Mouse (Mus musculus) liver, embryonic 16.5 days (tissue): ENCODE measurements around the gene Lrmda. TPM values are rescaled to one million over a fixed set of nuclear protein-coding genes. Genes with fewer than 3 reads are reported as not detected.

Source experiments
- ATAC-seq: fragments of 200-750 bp; cut with Nextera tagmentation; 2 replicates; pipeline ENCODE4 v1.8.0; 2017; ENCODE audit warnings: low read depth, mild to moderate bottlenecking, moderate number of reproducible peaks, moderate library complexity
- H3K27ac ChIP-seq: fragments of 300-500 bp; sonication (generic); 2 replicates; pipeline ENCODE4 v1.5.1; 2014; ENCODE audit warnings: mild to moderate bottlenecking, low read length
- H3K27me3 ChIP-seq: fragments of 300-500 bp; sonication (generic); 2 replicates; pipeline ENCODE4 v1.6.1; 2014; ENCODE audit warnings: low read depth, low read length, mixed read lengths; ENCODE audit not compliant: control insufficient read depth, insufficient read depth
- H3K36me3 ChIP-seq: fragments of 300-500 bp; sonication (generic); 2 replicates; pipeline ENCODE4 v1.6.1; 2014; ENCODE audit warnings: mild to moderate bottlenecking; ENCODE audit not compliant: control insufficient read depth, insufficient read depth
- H3K4me1 ChIP-seq: fragments of 300-500 bp; sonication (generic); 2 replicates; pipeline ENCODE4 v1.6.1; 2014; ENCODE audit warnings: low read depth, low read length, mixed read lengths; ENCODE audit not compliant: control insufficient read depth
- H3K4me2 ChIP-seq: fragments of 300-500 bp; sonication (generic); 2 replicates; pipeline ENCODE4 v1.6.1; 2014; ENCODE audit warnings: low read depth, low read length, mixed read lengths
- H3K4me3 ChIP-seq: fragments of 300-500 bp; sonication (generic); 2 replicates; pipeline ENCODE4 v1.5.1; 2014; ENCODE audit warnings: low read depth, mild to moderate bottlenecking, low read length
- H3K9ac ChIP-seq: fragments of 300-500 bp; sonication (generic); 2 replicates; pipeline ENCODE4 v1.6.1; 2014; ENCODE audit warnings: low read depth, low read length
- H3K9me3 ChIP-seq: fragments of 300-500 bp; sonication (generic); replicated peaks from 2 replicates; pipeline ENCODE4 v1.6.1; 2016; ENCODE audit warnings: low read length; ENCODE audit not compliant: control insufficient read depth
- WGBS: fragments of 180-500 bp; shearing (Covaris S2); extraction: QIAGEN DNeasy Blood & Tissue Kit; methylation state at CpG from one replicate; pipeline ENCODE4 v1.1.7; 2014; ENCODE audit not compliant: insufficient replicate concordance; 5-methylcytosine and 5-hydroxymethylcytosine counted together
- polyA plus RNA-seq: library from polyadenylated mRNA; unstranded; fragments of >200 nt; fragmentation: Nextera tagmentation; extraction: Ambion mirVana; gene quantifications from 2 replicates; pipeline ENCODE4 v1.2.1, GENCODE M21; 2015

Gene Lrmda
- polyA plus RNA-seq, 1 experiment from 2014 or later, result 0.46 TPM

DNA sequence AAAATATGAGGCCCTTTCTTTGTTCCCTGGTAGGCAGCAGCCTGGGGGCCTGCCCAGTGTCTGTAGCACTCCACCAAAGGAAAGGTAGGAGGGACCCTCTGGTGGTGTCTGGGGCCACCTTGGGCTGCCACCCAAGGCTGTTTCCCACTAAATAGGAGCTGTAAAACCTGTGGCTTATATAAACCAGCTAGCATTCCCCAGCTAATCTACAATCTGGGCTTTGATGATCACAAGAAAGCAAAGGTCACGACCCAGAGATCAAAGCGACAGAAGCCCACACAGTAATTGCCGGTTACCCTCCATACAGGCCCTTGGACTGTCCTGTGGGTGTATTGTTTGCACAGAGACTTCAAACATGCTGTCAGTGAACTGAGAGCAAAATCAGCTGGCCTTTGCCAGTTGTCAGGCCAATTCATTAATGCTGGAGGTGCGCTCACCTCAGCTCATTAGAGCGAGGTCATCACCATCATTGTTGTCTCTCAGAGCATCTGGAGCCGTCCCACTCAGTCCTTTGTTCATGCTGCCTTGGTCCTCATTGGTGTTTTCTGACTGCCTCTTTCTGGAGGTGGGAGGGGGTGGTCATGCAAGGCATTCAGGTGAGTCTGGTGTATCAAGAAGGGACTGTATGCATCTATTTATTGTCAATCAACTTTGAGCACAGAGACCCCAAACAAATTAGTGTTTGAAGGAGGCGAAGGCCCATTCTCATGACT is 570.1 kb downstream of the Lrmda start:
- Histone ChIP-seq H3K36me3 (no peaks in the 10 kb centered on the region), H3K9me3 (no peaks in the 10 kb centered on the region), H3K27ac (no peak overlapping the region), H3K9ac (no peak overlapping the region), H3K4me3 (no peak overlapping the region), H3K27me3 (no peaks in the 10 kb centered on the region), H3K4me1 (no peaks in the 10 kb centered on the region; the same call in none of the 2 replicates), H3K4me2 (no peak overlapping the region)
- WGBS, result 59% methylated on average over 7 of the region's 7 CpGs
- ATAC-seq, result peak; percentile 74

DNA sequence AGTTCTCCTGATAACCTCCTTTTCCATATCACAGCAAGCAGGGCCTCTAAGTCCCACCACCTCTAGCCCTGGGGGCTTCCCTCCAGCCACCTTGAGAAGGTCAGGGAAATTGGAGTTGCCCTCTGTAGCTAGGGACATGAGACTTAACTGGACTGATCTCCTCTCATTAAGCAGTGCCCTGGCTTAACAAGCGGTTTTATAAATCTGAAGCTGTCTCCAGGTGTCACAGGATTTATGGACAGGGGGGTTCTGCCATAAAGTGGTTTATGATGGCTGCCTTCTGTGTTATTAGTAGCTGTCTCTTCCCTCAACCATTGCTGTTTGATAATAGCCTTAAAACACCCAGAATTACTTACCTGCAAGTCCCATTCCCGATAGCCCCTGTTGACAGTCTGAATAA is 571.7 kb downstream of the Lrmda start:
- Histone ChIP-seq H3K9ac (no peak overlapping the region), H3K4me1 (no peaks in the 10 kb centered on the region; the same call in none of the 2 replicates), H3K4me3 (no peak overlapping the region), H3K27ac (no peak overlapping the region), H3K27me3 (no peaks in the 10 kb centered on the region), H3K36me3 (no peaks in the 10 kb centered on the region), H3K4me2 (no peak overlapping the region), H3K9me3 (no peaks in the 10 kb centered on the region)
- ATAC-seq, result no peak
- WGBS, result 43% methylated on average over 2 of the region's 2 CpGs

DNA sequence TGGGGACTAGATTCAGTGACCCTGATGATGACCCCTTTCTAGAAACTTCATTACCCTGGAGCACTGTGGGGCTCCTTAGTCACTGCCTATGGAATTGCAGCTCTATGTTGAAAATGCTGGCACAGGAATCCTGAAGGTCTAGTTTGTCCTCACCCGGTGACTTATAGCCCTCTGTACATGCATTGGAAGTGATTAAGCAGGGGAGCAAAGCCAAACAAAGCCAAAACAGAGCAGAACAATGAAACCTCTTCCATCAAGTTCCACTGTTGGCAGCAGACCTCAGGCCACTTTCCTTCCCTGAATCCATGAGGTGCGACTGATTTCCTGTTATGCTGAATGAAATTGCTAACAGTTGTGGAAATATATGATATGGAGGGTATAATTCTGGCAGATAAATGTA is 578.0 kb downstream of the Lrmda start:
- Histone ChIP-seq H3K27me3 (no peaks in the 10 kb centered on the region), H3K4me2 (no peak overlapping the region), H3K4me3 (no peak overlapping the region), H3K9ac (no peak overlapping the region), H3K4me1 (no peaks in the 10 kb centered on the region), H3K9me3 (no peaks in the 10 kb centered on the region), H3K27ac (no peak overlapping the region), H3K36me3 (no peaks in the 10 kb centered on the region)
- 49% methylated on average over 2 of the region's 2 CpGs for WGBS
- ATAC-seq, result no peak

DNA sequence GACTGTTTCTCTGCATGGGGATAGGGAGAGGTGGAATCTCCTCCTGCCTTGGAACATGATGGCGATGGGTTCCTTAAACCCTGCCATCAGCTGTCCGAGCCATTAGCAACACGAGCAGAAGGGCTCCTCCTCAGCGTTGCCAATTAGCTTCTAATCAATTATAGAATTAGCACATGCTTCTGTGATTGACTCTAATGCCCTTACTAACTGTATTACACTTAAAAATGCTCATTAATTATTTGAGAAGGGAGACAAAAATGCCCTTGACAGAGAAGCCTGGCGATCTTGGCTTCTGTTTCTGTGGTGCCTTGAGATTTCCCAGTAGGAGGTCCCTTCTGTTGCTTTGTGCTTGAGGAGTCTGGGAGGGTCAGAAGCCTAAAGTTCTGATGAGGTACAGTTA is 579.1 kb downstream of the Lrmda start:
- no peak overlapping the region for H3K9ac ChIP-seq
- H3K27ac ChIP-seq, result no peak overlapping the region
- H3K4me1 ChIP-seq, result no peaks in the 10 kb centered on the region
- H3K27me3 ChIP-seq, result no peaks in the 10 kb centered on the region
- no peak overlapping the region for H3K4me2 ChIP-seq
- no peak for ATAC-seq
- no peaks in the 10 kb centered on the region for H3K36me3 ChIP-seq
- no peak overlapping the region for H3K4me3 ChIP-seq
- no peaks in the 10 kb centered on the region for H3K9me3 ChIP-seq
- 74% methylated on average over 5 of the region's 5 CpGs for WGBS

DNA sequence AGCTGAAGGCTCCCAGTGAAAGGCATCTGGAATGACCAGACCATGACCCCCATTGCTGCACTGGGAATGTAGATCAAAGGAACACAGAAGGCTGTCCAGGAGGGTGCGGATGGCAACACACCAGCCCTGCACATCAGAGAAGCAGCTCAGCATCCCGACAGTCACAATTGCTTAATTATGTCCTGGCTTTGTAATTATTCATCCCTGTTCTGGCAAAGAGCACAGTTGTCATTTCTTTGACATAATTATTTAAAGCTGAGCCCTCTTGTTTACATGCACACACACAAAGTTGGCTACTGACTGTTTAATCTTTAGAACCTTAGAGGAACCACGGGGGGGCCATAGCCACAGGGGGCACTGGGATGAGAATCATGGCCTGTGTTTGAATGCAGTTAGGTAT is 580.7 kb downstream of the Lrmda start:
- H3K27me3 ChIP-seq, result no peaks in the 10 kb centered on the region
- H3K9ac ChIP-seq, result no peak overlapping the region
- WGBS, result 50% methylated on average over 3 of the region's 3 CpGs
- no peaks in the 10 kb centered on the region for H3K36me3 ChIP-seq
- ATAC-seq, result no peak
- no peaks in the 10 kb centered on the region for H3K4me1 ChIP-seq
- no peaks in the 10 kb centered on the region for H3K9me3 ChIP-seq
- H3K4me2 ChIP-seq, result no peak overlapping the region
- H3K4me3 ChIP-seq, result no peak overlapping the region
- H3K27ac ChIP-seq, result no peak overlapping the region

DNA sequence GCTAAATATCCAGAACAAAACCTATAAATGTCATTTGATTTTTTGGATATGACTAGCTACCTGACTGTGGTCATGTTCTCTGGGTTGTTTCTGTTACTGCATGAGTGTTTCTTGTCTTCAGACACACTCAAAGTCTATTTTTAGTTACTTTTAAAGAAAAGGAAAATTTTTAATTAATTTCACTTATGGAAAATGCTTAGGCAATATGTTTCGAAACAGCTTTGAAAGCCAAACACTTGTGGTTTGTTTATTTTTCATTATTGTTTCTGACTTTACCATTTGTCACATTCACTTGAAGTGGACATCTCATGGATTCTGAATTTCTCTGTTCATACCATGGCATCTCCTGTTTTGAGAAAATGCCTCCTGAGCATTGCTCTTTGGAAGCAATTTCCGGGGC is 582.8 kb downstream of the Lrmda start:
- Histone ChIP-seq H3K27me3 (no peaks in the 10 kb centered on the region), H3K4me2 (no peak overlapping the region), H3K9me3 (no peaks in the 10 kb centered on the region), H3K36me3 (no peaks in the 10 kb centered on the region), H3K4me3 (no peak overlapping the region), H3K4me1 (no peaks in the 10 kb centered on the region), H3K27ac (no peak overlapping the region), H3K9ac (no peak overlapping the region)
- WGBS, result 65% methylated on average over 2 of the region's 2 CpGs
- ATAC-seq, result no peak

DNA sequence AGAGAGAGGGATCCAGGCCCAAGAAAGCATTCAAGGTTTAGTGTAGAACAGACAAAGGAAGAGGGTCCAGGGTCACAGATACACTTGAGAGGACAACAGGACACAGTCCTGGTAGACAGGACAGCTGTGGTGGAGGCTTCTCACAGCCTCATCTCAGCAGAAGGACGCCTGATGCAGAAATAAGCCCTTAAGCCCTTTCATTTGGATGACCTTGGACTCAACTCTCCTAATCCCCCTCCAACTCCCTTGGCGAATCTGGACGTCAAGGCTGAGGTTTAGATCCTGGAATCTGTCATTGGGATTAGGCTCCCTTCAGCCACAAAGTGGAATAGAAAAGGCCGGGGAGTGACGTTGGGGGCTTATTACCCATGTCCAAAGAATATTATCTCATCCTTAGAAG is 589.1 kb downstream of the Lrmda start:
- Histone ChIP-seq H3K4me1 (no peaks in the 10 kb centered on the region), H3K36me3 (no peaks in the 10 kb centered on the region), H3K9me3 (no peaks in the 10 kb centered on the region), H3K9ac (no peak overlapping the region), H3K27me3 (no peaks in the 10 kb centered on the region), H3K27ac (no peak overlapping the region), H3K4me3 (no peak overlapping the region), H3K4me2 (no peak overlapping the region)
- no peak for ATAC-seq
- WGBS, result 53% methylated on average over 5 of the region's 5 CpGs

DNA sequence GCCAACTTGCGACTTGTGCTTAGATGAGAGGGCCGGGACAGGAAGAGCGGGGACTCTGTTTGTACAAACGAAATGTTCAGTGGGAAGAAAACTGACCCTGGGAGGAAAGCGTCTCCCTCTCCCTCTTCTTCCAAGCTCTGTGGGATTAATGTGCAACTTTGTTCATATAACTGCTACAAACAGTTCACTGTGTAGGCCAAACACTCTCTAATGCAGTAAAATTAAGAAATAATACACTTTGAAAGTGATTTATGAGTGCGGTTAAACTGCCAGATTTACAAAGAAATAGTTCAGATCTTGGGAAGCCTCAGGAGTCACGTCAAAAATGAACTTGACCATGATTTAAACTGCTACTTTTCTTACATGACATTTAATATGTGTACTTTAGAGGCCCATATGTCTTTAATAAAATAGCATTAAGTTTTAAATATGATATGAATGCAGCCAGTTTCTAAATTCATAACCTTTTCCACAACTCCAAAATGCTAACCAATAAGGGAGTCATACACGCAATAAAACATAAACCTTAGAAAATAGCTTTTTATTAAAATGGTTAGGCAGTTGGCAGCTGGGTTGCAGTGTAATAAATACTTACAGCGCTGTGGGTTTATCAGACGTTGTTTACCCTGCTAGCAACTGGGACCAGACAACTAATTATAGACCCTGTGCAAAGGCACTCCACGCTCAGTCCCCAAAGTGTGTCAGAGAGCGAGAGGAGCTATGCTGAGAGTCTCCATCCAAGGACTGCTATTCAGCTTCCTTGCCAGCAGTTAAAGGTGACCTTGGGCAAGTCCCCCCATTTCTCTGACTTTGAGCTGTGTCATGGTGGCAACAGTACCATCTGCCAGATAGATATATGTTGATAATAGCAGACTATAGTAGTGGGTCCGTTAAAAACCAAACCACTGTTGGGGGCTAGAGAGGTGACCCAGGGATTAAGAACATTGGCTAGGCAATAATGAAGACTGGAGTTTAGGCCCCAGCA is 590.0 kb downstream of the Lrmda start:
- Histone ChIP-seq H3K4me1 (no peaks in the 10 kb centered on the region), H3K4me3 (no peak overlapping the region), H3K36me3 (no peaks in the 10 kb centered on the region), H3K27me3 (no peaks in the 10 kb centered on the region), H3K4me2 (no peak overlapping the region), H3K9me3 (no peaks in the 10 kb centered on the region), H3K9ac (no peak overlapping the region), H3K27ac (no peak overlapping the region)
- no peak for ATAC-seq
- WGBS, result 57% methylated on average over 13 of the region's 13 CpGs

DNA sequence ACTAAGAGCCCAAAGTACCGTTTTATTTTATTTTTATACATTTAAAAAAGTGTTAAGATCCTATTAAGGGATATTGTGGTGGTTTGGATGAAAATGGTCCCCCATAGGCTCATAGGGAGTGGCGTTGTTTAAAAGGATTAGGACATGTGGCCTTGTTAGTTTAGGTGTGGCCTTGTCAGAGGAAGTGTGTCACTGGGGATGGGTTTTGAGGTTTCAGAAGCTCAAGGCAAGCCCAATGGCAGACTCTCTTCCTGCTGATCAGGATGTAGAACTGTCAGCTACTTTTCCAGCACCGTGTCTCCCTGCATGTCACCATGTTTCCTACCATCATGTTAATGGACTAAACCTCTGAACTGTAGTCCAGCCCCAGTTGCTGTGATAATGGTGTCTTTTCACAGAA is 591.5 kb downstream of the Lrmda start:
- Histone ChIP-seq H3K27me3 (no peaks in the 10 kb centered on the region), H3K9me3 (no peaks in the 10 kb centered on the region), H3K36me3 (no peaks in the 10 kb centered on the region), H3K4me1 (no peaks in the 10 kb centered on the region), H3K9ac (no peak overlapping the region), H3K4me2 (no peak overlapping the region), H3K27ac (no peak overlapping the region), H3K4me3 (no peak overlapping the region)
- no peak for ATAC-seq
- 55% methylated on average over 3 of the region's 3 CpGs for WGBS
